Mouse (Mus musculus): Measurements from ENCODE around the gene Gale.

Gene Gale

DNA sequence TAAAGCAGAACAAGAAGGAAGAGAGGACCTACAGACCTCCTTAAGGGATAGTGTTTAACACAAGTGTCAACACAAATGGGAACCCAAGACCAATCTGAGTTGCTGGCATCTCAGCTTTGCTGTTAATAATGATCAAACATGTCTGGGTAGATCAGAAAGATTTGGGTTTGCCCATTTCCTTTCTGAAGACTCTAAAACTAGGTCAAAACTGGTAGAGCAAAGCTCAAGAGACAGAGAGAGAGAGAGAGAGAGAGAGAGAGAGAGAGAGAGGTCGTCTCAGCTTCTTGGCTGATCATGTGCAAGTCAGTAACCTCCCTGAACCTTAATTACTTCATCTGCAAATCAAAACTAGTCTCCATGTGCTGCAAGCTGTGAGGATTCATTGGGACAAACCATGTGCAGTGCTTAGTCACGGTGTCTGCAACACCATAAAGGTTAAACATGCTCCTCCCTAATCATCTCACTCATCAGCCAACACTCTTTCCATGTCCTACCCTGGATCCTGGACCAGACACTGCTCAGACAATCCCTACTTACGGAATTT lies 52.6 kb downstream of the Gale start:
- DNase-seq (ENCODE audit: low spot score): no peak

Data from yolk sac, embryonic 10.5 days (tissue).